Mouse (Mus musculus) MEL (cell line): Measurements from ENCODE around the gene Zbtb37. TPM values are rescaled to one million over a fixed set of nuclear protein-coding genes. Genes with fewer than 3 reads are reported as not detected.

ENCODE experiments used
- DNase-seq: peaks from one replicate; pipeline ENCODE4 v3.0.0; 2011; ENCODE audit warnings: low read depth, low spot score
- H3K27ac ChIP-seq: 2 replicates; pipeline ENCODE4 v1.5.1; 2012; ENCODE audit warnings: low read depth, mild to moderate bottlenecking, control low read depth, low read length, moderate library complexity; ENCODE audit not compliant: control insufficient read depth
- H3K27me3 ChIP-seq, 2 experiments: fragments of 150-350 bp in 1 of 2; sonication (generic) in 1 of 2; 2 replicates each; pipeline ENCODE4 v1.6.1; 2012; ENCODE audit warnings: low read length in 2 of 2, mild to moderate bottlenecking in 2 of 2, improper control_type of control experiment in 1 of 2, moderate library complexity in 1 of 2; ENCODE audit not compliant: insufficient read depth in 2 of 2, control insufficient read depth in 1 of 2
- H3K36me3 ChIP-seq, 2 experiments: 2 replicates each; pipeline ENCODE4 v1.6.1; 2012 to 2014; ENCODE audit warnings: low read length in 2 of 2, improper control_type of control experiment in 1 of 2, inconsistent platforms in 1 of 2, mild to moderate bottlenecking in 1 of 2; ENCODE audit not compliant: insufficient read depth in 2 of 2, control insufficient read depth in 1 of 2
- H3K4me1 ChIP-seq, 2 experiments: fragments of 150-350 bp in 1 of 2; sonication (generic) in 1 of 2; 2 replicates each; pipeline ENCODE4 v1.6.1; 2012; ENCODE audit warnings: low read length in 2 of 2, improper control_type of control experiment in 1 of 2, mild to moderate bottlenecking in 1 of 2; ENCODE audit not compliant: insufficient read depth in 2 of 2, control insufficient read depth in 1 of 2
- H3K4me3 ChIP-seq, 2 experiments: fragments of 150-350 bp in 1 of 2; sonication (generic) in 1 of 2; 2 replicates each; pipeline ENCODE4 v1.5.1; 2012; ENCODE audit warnings: low read depth in 2 of 2, low read length in 2 of 2, mild to moderate bottlenecking in 2 of 2, moderate library complexity in 2 of 2, control low read depth in 1 of 2, improper control_type of control experiment in 1 of 2; ENCODE audit not compliant: control insufficient read depth in 1 of 2, insufficient read depth in 1 of 2
- H3K79me2 ChIP-seq: 2 replicates; pipeline ENCODE4 v1.6.1; 2012; ENCODE audit warnings: mild to moderate bottlenecking, low read length, moderate library complexity; ENCODE audit not compliant: control insufficient read depth, poor library complexity, insufficient read depth
- H3K9ac ChIP-seq: 2 replicates; pipeline ENCODE4 v1.6.1; 2012; ENCODE audit warnings: low read depth, mild to moderate bottlenecking, control low read depth, low read length, moderate library complexity; ENCODE audit not compliant: control insufficient read depth, poor library complexity, severe bottlenecking
- H3K9me3 ChIP-seq: fragments of 150-350 bp; sonication (generic); replicated peaks from 2 replicates; pipeline ENCODE4 v1.6.1; 2012; ENCODE audit warnings: mild to moderate bottlenecking, low read length, improper control_type of control experiment, moderate library complexity; ENCODE audit not compliant: insufficient read depth
- BHLHE40 ChIP-seq: IDR thresholded peaks from 2 replicates; pipeline ENCODE4 v1.6.1; 2012; ENCODE audit warnings: low read depth, mild to moderate bottlenecking, inconsistent platforms, low read length, improper control_type of control experiment, borderline replicate concordance
- CHD1 ChIP-seq: IDR thresholded peaks from 2 replicates; pipeline ENCODE4 v1.6.1; 2012; ENCODE audit warnings: low read depth, mild to moderate bottlenecking, inconsistent platforms, low read length, improper control_type of control experiment
- E2F4 ChIP-seq: IDR thresholded peaks from 2 replicates; pipeline ENCODE4 v1.6.1; 2011; ENCODE audit warnings: low read depth, low read length, improper control_type of control experiment, borderline replicate concordance
- ELF1 ChIP-seq: IDR thresholded peaks from 2 replicates; pipeline ENCODE4 v1.6.1; 2014; ENCODE audit warnings: low read depth, mild to moderate bottlenecking, inconsistent platforms, low read length, improper control_type of control experiment, moderate library complexity
- EP300 ChIP-seq, 2 experiments: IDR thresholded peaks; 2 replicates each; pipeline ENCODE4 v1.6.1; 2011; ENCODE audit warnings: improper control_type of control experiment in 2 of 2, low read length in 2 of 2, low read depth in 1 of 2, mild to moderate bottlenecking in 1 of 2
- GABPA ChIP-seq: IDR thresholded peaks from 2 replicates; pipeline ENCODE4 v1.6.1; 2012; ENCODE audit warnings: low read depth, mild to moderate bottlenecking, inconsistent platforms, low read length, improper control_type of control experiment, moderate library complexity
- GATA1 ChIP-seq: IDR thresholded peaks from 2 replicates; pipeline ENCODE4 v1.6.1; 2011; ENCODE audit warnings: low read depth, low read length, improper control_type of control experiment
- HCFC1 ChIP-seq: IDR thresholded peaks from 2 replicates; pipeline ENCODE4 v1.6.1; 2012; ENCODE audit warnings: low read depth, mild to moderate bottlenecking, inconsistent platforms, low read length, improper control_type of control experiment, moderate library complexity
- KAT2A ChIP-seq: conservative IDR thresholded peaks from 2 replicates; pipeline ENCODE4 v1.6.1; 2012; ENCODE audit warnings: low read depth, low read length, improper control_type of control experiment, inconsistent platforms
- MAZ ChIP-seq: IDR thresholded peaks from 2 replicates; pipeline ENCODE4 v1.6.1; 2012; ENCODE audit warnings: low read depth, mild to moderate bottlenecking, inconsistent platforms, low read length, improper control_type of control experiment
- MEF2A ChIP-seq: IDR thresholded peaks from 2 replicates; pipeline ENCODE4 v1.6.1; 2014; ENCODE audit warnings: low read depth, mild to moderate bottlenecking, inconsistent platforms, low read length, improper control_type of control experiment; ENCODE audit not compliant: poor library complexity, insufficient replicate concordance, severe bottlenecking; ENCODE audit errors: extremely low read depth
- MXI1 ChIP-seq: IDR thresholded peaks from 2 replicates; pipeline ENCODE4 v1.6.1; 2011; ENCODE audit warnings: mild to moderate bottlenecking, low read depth, low read length, improper control_type of control experiment
- MYC ChIP-seq: IDR thresholded peaks from 2 replicates; pipeline ENCODE4 v1.6.1; 2011; ENCODE audit warnings: low read depth, mild to moderate bottlenecking, low read length, improper control_type of control experiment, moderate library complexity
- POLR2AphosphoS2 ChIP-seq: IDR thresholded peaks from 2 replicates; pipeline ENCODE4 v1.6.1; 2011; ENCODE audit warnings: low read length, improper control_type of control experiment
- POLR2AphosphoS5 ChIP-seq: IDR thresholded peaks from 2 replicates; pipeline ENCODE4 v1.6.1; 2012; ENCODE audit warnings: low read depth, borderline replicate concordance, mild to moderate bottlenecking, inconsistent platforms, low read length, moderate library complexity, mixed read lengths
- RAD21 ChIP-seq: IDR thresholded peaks from 2 replicates; pipeline ENCODE4 v1.6.1; 2011; ENCODE audit warnings: mild to moderate bottlenecking, low read depth, low read length, improper control_type of control experiment
- RCOR1 ChIP-seq: IDR thresholded peaks from 2 replicates; pipeline ENCODE4 v1.6.1; 2012; ENCODE audit warnings: low read depth, mild to moderate bottlenecking, inconsistent platforms, low read length, improper control_type of control experiment
- SIN3A ChIP-seq: IDR thresholded peaks from 2 replicates; pipeline ENCODE4 v1.6.1; 2012; ENCODE audit warnings: low read length, improper control_type of control experiment, inconsistent platforms
- TAL1 ChIP-seq: IDR thresholded peaks from 2 replicates; pipeline ENCODE4 v1.6.1; 2012; ENCODE audit warnings: mild to moderate bottlenecking, inconsistent platforms, low read length, moderate library complexity, mixed read lengths
- TBP ChIP-seq: IDR thresholded peaks from 2 replicates; pipeline ENCODE4 v1.8.0; 2011; ENCODE audit warnings: low read depth, low read length, improper control_type of control experiment
- USF2 ChIP-seq, 2 experiments: IDR thresholded peaks; 2 replicates each; pipeline ENCODE4 v1.6.1; 2011 to 2012; ENCODE audit warnings: improper control_type of control experiment in 2 of 2, low read length in 2 of 2, borderline replicate concordance in 1 of 2, inconsistent platforms in 1 of 2, low read depth in 1 of 2, mild to moderate bottlenecking in 1 of 2; ENCODE audit not compliant: insufficient read depth in 1 of 2
- ZMIZ1 ChIP-seq: IDR thresholded peaks from 2 replicates; pipeline ENCODE4 v1.6.1; 2012; ENCODE audit warnings: low read depth, mild to moderate bottlenecking, inconsistent platforms, low read length, improper control_type of control experiment, moderate library complexity
- polyA plus RNA-seq, 2 experiments: library from polyadenylated mRNA; stranded (reverse) in 1 of 2; unstranded in 1 of 2; fragments of >175 nt in 1 of 2; fragments of >200 nt in 1 of 2; gene quantifications; 2 replicates each; pipeline versions ENCODE4 v1.2.1 to v1.2.4; 2012; ENCODE audit warnings: low replicate concordance in 2 of 2, low read depth in 1 of 2; ENCODE audit not compliant: insufficient read length in 2 of 2, insufficient read depth in 1 of 2, missing spikeins in 1 of 2
- total RNA-seq: library from RNA; depleted of rRNA; stranded (reverse); fragments of 300-350 nt; gene quantifications from 2 replicates; pipeline ENCODE4 v1.2.3, GENCODE M21; 2012

The Zbtb37 gene
- total and polyA plus RNA-seq, 3 experiments = 4.2 to 5.7 TPM; not detected in 1

- no peaks in the 10 kb centered on the region for H3K27me3 ChIP-seq
- TF ChIP-seq GABPA = no peak
- TF ChIP-seq MEF2A = no peak
- TF ChIP-seq CHD1 = no peak
- TF ChIP-seq MAZ = no peak
- no peak for TF ChIP-seq USF2 (IDR thresholded peaks at IDR 0.05; ENCODE audit: borderline replicate concordance in 1 of 2, insufficient read depth in 1 of 2, low read depth in 1 of 2, low read length in 2 of 2)
- TF ChIP-seq RCOR1 = no peak
- no peak for TF ChIP-seq MYC
- TF ChIP-seq E2F4 = no peak
- no peak for TF ChIP-seq EP300 (IDR thresholded peaks at IDR 0.05; ENCODE audit: low read depth in 1 of 2, low read length in 2 of 2)
- H3K9ac ChIP-seq = no peak overlapping the region
- H3K79me2 ChIP-seq = peaks cover 31% of the 10 kb centered on the region
- no peak for DNase-seq
- no peak overlapping the region for H3K27ac ChIP-seq
- peaks cover 0 to 11% of the 10 kb centered on the region in 2 experiments; a peak in 2 of 4 replicates for H3K4me1 ChIP-seq
- peaks cover 4 to 11% of the 10 kb centered on the region in 2 experiments for H3K36me3 ChIP-seq
- no peaks in the 10 kb centered on the region for H3K9me3 ChIP-seq
- no peak overlapping the region for H3K4me3 ChIP-seq
These were observed 41.6 kb upstream of the Zbtb37 start for GRCm38 (mm10) chr1:161076238-161076637.

DNA sequence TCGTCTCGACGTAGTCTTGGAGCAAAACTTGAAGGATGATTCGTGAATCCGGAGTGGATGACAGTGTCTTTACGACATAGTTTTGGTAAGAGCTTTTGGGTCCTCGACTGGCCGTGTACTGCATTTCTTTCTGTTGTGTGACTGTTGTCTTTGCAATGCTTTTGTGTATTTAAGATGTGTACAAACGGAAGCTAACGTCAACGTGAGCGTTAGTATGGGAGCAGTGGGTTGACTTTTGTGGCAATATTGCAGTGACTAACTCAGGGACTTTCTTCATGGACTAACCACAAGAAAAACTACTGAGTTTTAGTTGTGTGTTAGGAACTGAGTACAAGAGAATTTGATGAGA lies 36.6 kb upstream of the Zbtb37 start:
- Histone ChIP-seq H3K9me3 (no peaks in the 10 kb centered on the region), H3K9ac (peak overlapping the region; percentile 96), H3K27ac (peak overlapping the region; percentile 82), H3K27me3 (no peaks in the 10 kb centered on the region), H3K36me3 (peaks cover 0 to 22% of the 10 kb centered on the region in 2 experiments; a peak in 3 of 4 replicates), H3K79me2 (peaks cover 43% of the 10 kb centered on the region), H3K4me1 (peaks cover 0 to 11% of the 10 kb centered on the region in 2 experiments; a peak in 2 of 4 replicates), H3K4me3 (peak overlapping the region; percentile 80 to 98)
- DNase-seq = no peak
- TF ChIP-seq SIN3A (peak; percentile 14; the same call in 1 of the 2 replicates), USF2 (IDR thresholded peaks at IDR 0.05; ENCODE audit: borderline replicate concordance in 1 of 2, insufficient read depth in 1 of 2, low read depth in 1 of 2, low read length in 2 of 2) (no peak)

DNA sequence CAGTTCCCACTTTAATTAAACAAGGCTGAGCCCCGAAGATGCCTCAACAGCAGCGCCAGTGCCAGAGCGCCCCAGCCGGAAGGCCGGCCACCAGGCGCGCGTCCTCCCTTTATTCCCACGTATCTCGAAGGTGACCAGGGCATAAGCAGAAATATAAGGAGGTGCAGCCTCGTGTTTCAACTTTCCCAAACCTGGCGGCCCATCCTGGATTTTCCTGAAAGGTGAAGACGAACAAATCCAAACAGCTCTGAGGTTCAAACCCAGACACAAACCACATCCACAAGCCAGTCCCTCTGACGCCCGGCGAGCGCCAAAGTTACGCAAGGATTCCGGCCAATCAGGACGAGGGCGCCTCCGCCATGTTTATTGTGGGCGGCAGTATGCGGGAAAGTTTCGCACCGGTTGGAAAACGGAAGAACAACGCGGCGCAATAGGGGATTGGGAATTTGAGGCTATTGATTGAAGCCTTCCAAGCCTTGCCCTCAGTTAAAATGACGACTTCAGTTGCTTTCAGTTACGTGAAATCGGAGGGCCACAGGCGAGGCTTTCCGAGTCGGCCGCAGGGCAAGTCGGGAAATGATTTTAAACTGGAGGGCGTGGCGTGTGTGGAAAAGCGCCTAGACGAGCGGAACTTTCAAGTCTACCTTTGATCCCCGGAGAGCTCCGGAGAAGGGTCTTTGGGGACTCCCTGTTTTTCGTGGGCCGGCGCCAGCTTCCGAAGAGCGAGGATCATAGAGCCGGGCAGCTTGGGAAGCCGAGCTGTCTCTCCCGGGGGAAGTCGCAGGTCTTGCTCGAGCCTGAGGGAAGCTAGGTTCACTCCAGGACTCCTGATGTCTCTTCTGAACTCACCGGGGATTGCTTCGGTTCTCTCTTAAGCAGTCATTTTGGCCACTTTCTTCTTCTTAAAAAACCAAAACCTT lies 36.0 kb upstream of the Zbtb37 start, which contains the start of the genes Dars2 and Cenpl:
TSS of gene Dars2 (minus strand) at position 307 of the 920 bp plus-strand sequence.
TSS of gene Cenpl (plus strand) at position 362 of the 920 bp plus-strand sequence.
- DNase-seq = peak; percentile 99
- Histone ChIP-seq H3K36me3 (peaks cover 0 to 22% of the 10 kb centered on the region in 2 experiments; a peak in 3 of 4 replicates), H3K27me3 (no peaks in the 10 kb centered on the region), H3K9ac (peak within 1 kb of the TSS; percentile 96), H3K79me2 (peaks cover 41% of the 10 kb centered on the region), H3K4me3 (peak within 1 kb of the TSS; percentile 80 to 98), H3K27ac (peak within 1 kb of the TSS; percentile 82), H3K9me3 (no peaks in the 10 kb centered on the region), H3K4me1 (peaks cover 0 to 11% of the 10 kb centered on the region in 2 experiments; a peak in 2 of 4 replicates)
- TF ChIP-seq TBP (peak; percentile 38; the same call in 1 of the 2 replicates), ZMIZ1 (peak; percentile 62; the same call in 1 of the 2 replicates), POLR2AphosphoS5 (no peak; the same call in 1 of the 2 replicates), TAL1 (no peak), HCFC1 (peak; percentile 94), POLR2AphosphoS2 (peak; percentile 84; the same call in 1 of the 2 replicates), ELF1 (peak; percentile 99), KAT2A (peak; percentile 92), MYC (no peak; the same call in 1 of the 2 replicates), GABPA (no peak), RAD21 (no peak), BHLHE40 (no peak), GATA1 (0 out of 2 replicates have a peak, but pooled peaks have one; percentile 4), E2F4 (peak; percentile 69; the same call in 1 of the 2 replicates), MXI1 (peak; percentile 88; the same call in 1 of the 2 replicates)
